ENCODE assay signal across 20 mouse cellular contexts in the genomic region with DNA sequence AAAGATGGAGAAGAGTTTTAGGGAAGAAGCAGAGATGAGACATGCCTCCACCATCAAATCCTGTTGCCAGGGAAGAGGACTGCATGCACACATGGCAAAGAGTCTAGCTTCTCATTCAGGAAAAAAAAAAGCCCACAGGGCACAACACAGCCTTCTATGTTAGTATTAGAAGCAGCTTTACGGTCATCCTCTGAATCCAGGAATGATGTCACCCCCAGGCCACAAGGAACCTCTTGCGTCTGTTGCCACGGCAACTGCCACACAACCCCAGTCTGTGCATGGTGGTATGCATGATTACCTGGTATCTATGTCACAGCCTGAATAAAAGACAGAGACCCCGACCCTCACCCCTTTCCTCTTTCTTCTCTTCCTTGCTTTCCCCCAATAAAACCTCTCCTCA. TPM values are rescaled to one million over a fixed set of nuclear protein-coding genes. Genes with fewer than 3 reads are reported as not detected.
"Had no signal": no experiment of that assay in that cellular context is flagged by ENCODE, and none has a peak within 500 bp of the region (broad histone marks: within the 10 kb centered on the region; RNA-seq: fewer than 3 reads in every experiment).

No protein-coding gene starts in this region.

- H3K4me2 ChIP-seq: kidney, embryonic 15.5 days; liver, embryonic 13.5 days; midbrain, embryonic 12.5 days; neural tube, embryonic 12.5 days; neural tube, embryonic 15.5 days had no signal

- H3K4me1 ChIP-seq: kidney, embryonic 15.5 days; liver, embryonic 13.5 days; midbrain, embryonic 12.5 days; neural tube, embryonic 12.5 days had no signal

- H3K27ac ChIP-seq: kidney, embryonic 15.5 days; left cerebral cortex, adult 2 months; liver, embryonic 13.5 days; midbrain, embryonic 12.5 days; neural tube, embryonic 12.5 days; neural tube, embryonic 15.5 days had no signal

- H3K9ac ChIP-seq: kidney, embryonic 15.5 days; liver, embryonic 13.5 days; midbrain, embryonic 12.5 days; neural tube, embryonic 12.5 days; neural tube, embryonic 15.5 days had no signal

- H3K4me3 ChIP-seq: kidney, embryonic 15.5 days; left cerebral cortex, adult 2 months; liver, embryonic 13.5 days; midbrain, embryonic 12.5 days; neural tube, embryonic 12.5 days; neural tube, embryonic 15.5 days had no signal

- H3K27me3 ChIP-seq: kidney, embryonic 15.5 days; liver, embryonic 13.5 days; midbrain, embryonic 12.5 days; neural tube, embryonic 12.5 days; neural tube, embryonic 15.5 days had no signal

- H3K36me3 ChIP-seq: kidney, embryonic 15.5 days; liver, embryonic 13.5 days; midbrain, embryonic 12.5 days; neural tube, embryonic 12.5 days; neural tube, embryonic 15.5 days had no signal

- DNase-seq: kidney, adult 8-10 months; kidney, postnatal 10 days; kidney, postnatal 36 days; layer of hippocampus, postnatal 36 days; liver, embryonic 13.5 days; lung, adult 2 months; lung, postnatal 14 days; lung, postnatal 4 days; thymus, adult 18-20 months; thymus, postnatal 14 days; thymus, postnatal 4 days had no signal

- H3K9me3 ChIP-seq: liver, embryonic 13.5 days; neural tube, embryonic 15.5 days had no signal

RNA-seq across cellular contexts. Expression of a gene that starts 16.1 kb away (rescaled TPM):
- total RNA-seq: liver, adult 2 months; megakaryocyte-erythroid progenitor cell, adult 5-6 weeks had no signal
- polyA plus RNA-seq: liver, adult 2 months; small intestine, adult 2 months; spleen, adult 2 months had no signal
